Mouse (Mus musculus) kidney, adult 2 months (tissue): ENCODE measurements around the gene Padi2. TPM values are rescaled to one million over a fixed set of nuclear protein-coding genes. Genes with fewer than 3 reads are reported as not detected.

Experiments used
- DNase-seq: peaks from one replicate; pipeline ENCODE4 v3.0.0; 2021
- H3K27ac ChIP-seq: fragments of 200-500 bp; 2 replicates; pipeline ENCODE4 v1.5.1; 2012; ENCODE audit warnings: low read depth, low read length, control low read depth, inconsistent platforms; ENCODE audit not compliant: insufficient read depth
- H3K27me3 ChIP-seq: fragments of 200-500 bp; replicated peaks from 2 replicates; pipeline ENCODE4 v1.6.1; 2012; ENCODE audit warnings: mild to moderate bottlenecking, moderate library complexity, low read length, inconsistent platforms; ENCODE audit not compliant: control insufficient read depth, insufficient read depth
- H3K36me3 ChIP-seq: fragments of 200-500 bp; 2 replicates; pipeline ENCODE4 v1.6.1; 2012; ENCODE audit warnings: mild to moderate bottlenecking, moderate library complexity, low read length, inconsistent platforms; ENCODE audit not compliant: control insufficient read depth, insufficient read depth
- H3K4me1 ChIP-seq: fragments of 200-500 bp; 2 replicates; pipeline ENCODE4 v1.6.1; 2011; ENCODE audit warnings: low read length; ENCODE audit not compliant: control insufficient read depth, insufficient read depth
- H3K4me3 ChIP-seq: fragments of 200-500 bp; 2 replicates; pipeline ENCODE4 v1.5.1; 2011; ENCODE audit warnings: mild to moderate bottlenecking, low read depth, low read length, control low read depth; ENCODE audit not compliant: insufficient read depth
- CTCF ChIP-seq: fragments of 200-500 bp; conservative IDR thresholded peaks from 2 replicates; pipeline ENCODE4 v1.5.1; 2011; ENCODE audit warnings: low read depth, mild to moderate bottlenecking, control low read depth, low read length, moderate library complexity, mixed read lengths; ENCODE audit not compliant: insufficient read depth, insufficient read length
- POLR2A ChIP-seq: fragments of 200-500 bp; IDR thresholded peaks from one replicate; pipeline ENCODE4 v1.6.1; 2011; ENCODE audit warnings: low read depth, low read length, control low read depth
- whole genome bisulfite sequencing: fragments of 180-500 bp; shearing (Covaris S2); methylation state at CpG from one replicate; pipeline ENCODE4 v1.1.7; 2018; 5-methylcytosine and 5-hydroxymethylcytosine counted together
- polyA plus RNA-seq: library from polyadenylated mRNA; depleted of rRNA; stranded (reverse); fragments of >200 nt; gene quantifications from 2 replicates; pipeline ENCODE4 v1.2.3, GENCODE M21; 2012

Padi2 gene
- polyA plus RNA-seq, 1 experiment = 5.1 TPM

GRCm38 (mm10) chr4:140868484-140869190, 37.5 kb upstream of the Padi2 start:
- Histone ChIP-seq H3K4me1 (no peaks in the 10 kb centered on the region), H3K27me3 (no peaks in the 10 kb centered on the region), H3K36me3 (no peaks in the 10 kb centered on the region), H3K4me3 (no peak overlapping the region), H3K27ac (no peak overlapping the region)
- DNase-seq = no peak
- 9% methylated on average over 14 of the region's 14 CpGs for WGBS
- TF ChIP-seq CTCF = no peak
- no peak for TF ChIP-seq POLR2A

- DNase-seq = no peak
- H3K4me1 ChIP-seq = no peaks in the 10 kb centered on the region
- H3K27me3 ChIP-seq = no peaks in the 10 kb centered on the region
- no peaks in the 10 kb centered on the region for H3K36me3 ChIP-seq
- no peak overlapping the region for H3K27ac ChIP-seq
- H3K4me3 ChIP-seq = no peak overlapping the region
- WGBS = 91% methylated on average over 8 of the region's 8 CpGs
- no peak for TF ChIP-seq CTCF
- TF ChIP-seq POLR2A = no peak
Measured at GRCm38 (mm10) chr4:140869945-140870344, 36.2 kb upstream of the Padi2 start.

- H3K27me3 ChIP-seq = no peaks in the 10 kb centered on the region
- H3K36me3 ChIP-seq = no peaks in the 10 kb centered on the region
- no peak overlapping the region for H3K4me3 ChIP-seq
- no peak for DNase-seq
- 85% methylated on average over 7 of the region's 7 CpGs for WGBS
- TF ChIP-seq CTCF = no peak
- TF ChIP-seq POLR2A = no peak
- no peak overlapping the region for H3K27ac ChIP-seq
- H3K4me1 ChIP-seq = no peaks in the 10 kb centered on the region
Measured at GRCm38 (mm10) chr4:140870876-140871275, 35.3 kb upstream of the Padi2 start.

GRCm38 (mm10) chr4:140871376-140871775, 34.8 kb upstream of the Padi2 start:
- H3K36me3 ChIP-seq = no peaks in the 10 kb centered on the region
- DNase-seq = no peak
- no peaks in the 10 kb centered on the region for H3K27me3 ChIP-seq
- no peak overlapping the region for H3K27ac ChIP-seq
- no peak overlapping the region for H3K4me3 ChIP-seq
- 88% methylated on average over 3 of the region's 3 CpGs for WGBS
- TF ChIP-seq POLR2A (no peak), CTCF (no peak)
- H3K4me1 ChIP-seq = no peaks in the 10 kb centered on the region

- Histone ChIP-seq H3K36me3 (no peaks in the 10 kb centered on the region), H3K4me1 (no peaks in the 10 kb centered on the region), H3K27me3 (no peaks in the 10 kb centered on the region), H3K4me3 (no peak overlapping the region), H3K27ac (no peak overlapping the region)
- TF ChIP-seq POLR2A (no peak), CTCF (no peak)
- no peak for DNase-seq
- WGBS = 79% methylated on average over 8 of the region's 8 CpGs
Measured at GRCm38 (mm10) chr4:140871851-140872685, 34.1 kb upstream of the Padi2 start.

GRCm38 (mm10) chr4:140872686-140872992, 33.5 kb upstream of the Padi2 start:
- 87% methylated on average over 5 of the region's 5 CpGs for WGBS
- DNase-seq = no peak
- Histone ChIP-seq H3K4me1 (no peaks in the 10 kb centered on the region), H3K27ac (no peak overlapping the region), H3K27me3 (no peaks in the 10 kb centered on the region), H3K36me3 (no peaks in the 10 kb centered on the region), H3K4me3 (no peak overlapping the region)
- TF ChIP-seq POLR2A = no peak
- no peak for TF ChIP-seq CTCF

GRCm38 (mm10) chr4:140873011-140873410, 33.1 kb upstream of the Padi2 start:
- Histone ChIP-seq H3K4me1 (no peaks in the 10 kb centered on the region), H3K4me3 (no peak overlapping the region), H3K36me3 (no peaks in the 10 kb centered on the region), H3K27me3 (no peaks in the 10 kb centered on the region), H3K27ac (no peak overlapping the region)
- 63% methylated on average over 11 of the region's 11 CpGs for WGBS
- no peak for DNase-seq
- TF ChIP-seq CTCF = no peak
- no peak for TF ChIP-seq POLR2A
